ENCODE assay signal across 8 mouse cellular contexts in genomic region chr4:133250609-133251008, GRCm38 (mm10). TPM values are rescaled to one million over a fixed set of nuclear protein-coding genes. Genes with fewer than 3 reads are reported as not detected.
DNase-seq lines count a peak whose midpoint lies in the region; ATAC-seq lines count a peak whose summit lies in the region.

No protein-coding gene starts in this region.

- ATAC-seq in intestine, embryonic 16.5 days, result peak; percentile 48

- H3K9ac ChIP-seq in intestine, embryonic 16.5 days (ENCODE audit: low read depth, low read length), result peak overlapping the region; percentile 58; the same call in 1 of the 2 replicates

- H3K4me1 ChIP-seq in intestine, embryonic 16.5 days (ENCODE audit: control insufficient read depth, insufficient read depth, low read length), result peaks cover 19% of the 10 kb centered on the region

- 4% methylated on average over 22 of the region's 22 CpGs for WGBS in intestine, embryonic 16.5 days

- H3K27ac ChIP-seq in intestine, embryonic 16.5 days (ENCODE audit: low read length), result no peak overlapping the region

- H3K4me3 ChIP-seq in intestine, embryonic 16.5 days (ENCODE audit: low read length), result peak overlapping the region; percentile 41

- DNase-seq in adrenal gland, adult 2 months, result peak; percentile 74
- DNase-seq in embryo, embryonic 11.5 days (ENCODE audit: low read depth, low spot score), result peak; percentile 54
- peak; percentile 81 to 84 for DNase-seq in gastrocnemius, postnatal 4 days (ENCODE audit: low spot score in 2 of 2)
- peak; percentile 79 to 85 for DNase-seq in left cerebral cortex, postnatal 25 days (ENCODE audit: low spot score in 2 of 2)
- DNase-seq in mesoderm, embryonic 11.5 days (ENCODE audit: low read depth, low spot score), result peak; percentile 77
- DNase-seq in right cerebral cortex, postnatal 25 days, result peak; percentile 84
- peak; percentile 87 for DNase-seq in urinary bladder, postnatal 36 days (ENCODE audit: low spot score in 2 of 2)

- peaks cover 22% of the 10 kb centered on the region for H3K27me3 ChIP-seq in intestine, embryonic 16.5 days (replicated peaks; ENCODE audit: control insufficient read depth, insufficient read depth, low read length)

- H3K9me3 ChIP-seq in intestine, embryonic 16.5 days (ENCODE audit: control insufficient read depth, low read length), result no peaks in the 10 kb centered on the region

- peak overlapping the region; percentile 77 for H3K4me2 ChIP-seq in intestine, embryonic 16.5 days (ENCODE audit: low read depth, low read length)

- H3K36me3 ChIP-seq in intestine, embryonic 16.5 days (ENCODE audit: control insufficient read depth, insufficient read depth, low read length), result no peaks in the 10 kb centered on the region

- intact Hi-C loops in left cerebral cortex, postnatal 25 days (cut with DNase I), result loop anchor here (5.0 kb wide), 1 partner anchor 243 kb away; no protein-coding TSS in a partner anchor

RNA-seq across cellular contexts. Expression of gene Map3k6, which starts 10.0 kb away (rescaled TPM):
- 10 to 100 TPM; 22.4 to 22.9 TPM for total RNA-seq in adrenal gland, adult 2 months (2021)
- polyA plus RNA-seq in adrenal gland, adult 2 months (2012; rRNA removed), result 17.5 and 17.6 TPM in 2 replicates
- 1 to 10 TPM; 2.3 to 2.6 TPM for total RNA-seq in gastrocnemius, postnatal 4 days (2021)
- 2.4 and 2.8 TPM in 2 replicates for polyA plus RNA-seq in intestine, embryonic 16.5 days (2015; fragmentation: Nextera tagmentation; extraction: Ambion mirVana)
- total RNA-seq in left cerebral cortex, postnatal 25 days (2021), result 1 to 10 TPM; 4.7 to 5.3 TPM

RNA-seq across cellular contexts. Expression of gene Sytl1, which starts 12.3 kb away (rescaled TPM):
- 1 to 10 TPM; 1.4 to 1.9 TPM for total RNA-seq in adrenal gland, adult 2 months (2021)
- 2.2 and 2.8 TPM in 2 replicates for polyA plus RNA-seq in adrenal gland, adult 2 months (2012; rRNA removed)
- total RNA-seq in gastrocnemius, postnatal 4 days (2021), result 1 to 10 TPM; 1.0 TPM
- polyA plus RNA-seq in intestine, embryonic 16.5 days (2015; fragmentation: Nextera tagmentation; extraction: Ambion mirVana), result 3.0 and 4.0 TPM in 2 replicates
- total RNA-seq in left cerebral cortex, postnatal 25 days (2021), result 1 to 10 TPM in 1 of 2 experiments, under 1 TPM in 1; 0.98 to 1.2 TPM

RNA-seq across cellular contexts. Expression of gene Tmem222, which starts 27.0 kb away (rescaled TPM):
- total RNA-seq in adrenal gland, adult 2 months (2021), result 10 to 100 TPM; 59.7 to 78.2 TPM
- polyA plus RNA-seq in adrenal gland, adult 2 months (2012; rRNA removed), result 123 and 125 TPM in 2 replicates
- 10 to 100 TPM; 28.7 to 29.1 TPM for total RNA-seq in gastrocnemius, postnatal 4 days (2021)
- polyA plus RNA-seq in intestine, embryonic 16.5 days (2015; fragmentation: Nextera tagmentation; extraction: Ambion mirVana), result 69.8 and 75.7 TPM in 2 replicates
- total RNA-seq in left cerebral cortex, postnatal 25 days (2021), result 10 to 100 TPM; 87.4 to 92.5 TPM

RNA-seq across cellular contexts. Expression of gene Gpr3, which starts 38.3 kb away (rescaled TPM):
- total RNA-seq in adrenal gland, adult 2 months (2021), result under 1 TPM; 0.17 to 0.21 TPM
- polyA plus RNA-seq in adrenal gland, adult 2 months (2012; rRNA removed), result 0.49 and 1.1 TPM in 2 replicates
- total RNA-seq in gastrocnemius, postnatal 4 days (2021), result not detected
- polyA plus RNA-seq in intestine, embryonic 16.5 days (2015; fragmentation: Nextera tagmentation; extraction: Ambion mirVana), result 0.05 and 0.24 TPM in 2 replicates
- total RNA-seq in left cerebral cortex, postnatal 25 days (2021), result 10 to 100 TPM; 10.1 to 13.0 TPM

RNA-seq across cellular contexts. Expression of gene Cd164l2, which starts 38.7 kb away (rescaled TPM):
- total RNA-seq in adrenal gland, adult 2 months (2021), result 1 to 10 TPM; 1.6 to 4.0 TPM
- polyA plus RNA-seq in adrenal gland, adult 2 months (2012; rRNA removed), result 2.5 and 5.6 TPM in 2 replicates
- total RNA-seq in gastrocnemius, postnatal 4 days (2021), result under 1 TPM in 1 of 2 experiments, not detected in 1; 0.74 TPM
- 1.6 and 2.0 TPM in 2 replicates for polyA plus RNA-seq in intestine, embryonic 16.5 days (2015; fragmentation: Nextera tagmentation; extraction: Ambion mirVana)
- 1 to 10 TPM; 5.3 to 6.9 TPM for total RNA-seq in left cerebral cortex, postnatal 25 days (2021)
